Mouse (Mus musculus) inflammation-experienced regulatory T-cells, adult 6 months (primary cell): ENCODE measurements around the gene Ccdc9b. TPM values are rescaled to one million over a fixed set of nuclear protein-coding genes. Genes with fewer than 3 reads are reported as not detected.

Experiments
- ATAC-seq: one replicate; pipeline ENCODE4 v1.8.0; 2017
- polyA plus RNA-seq, 3 experiments: library from polyadenylated mRNA; unstranded; fragments of 100-300 nt; shearing (Covaris generic); gene quantifications; one replicate each; pipeline ENCODE4 v1.2.1; 2017

Ccdc9b gene
- polyA plus RNA-seq, 3 experiments from 2014 or later, result 0.16 to 0.30 TPM; not detected in 1

DNA sequence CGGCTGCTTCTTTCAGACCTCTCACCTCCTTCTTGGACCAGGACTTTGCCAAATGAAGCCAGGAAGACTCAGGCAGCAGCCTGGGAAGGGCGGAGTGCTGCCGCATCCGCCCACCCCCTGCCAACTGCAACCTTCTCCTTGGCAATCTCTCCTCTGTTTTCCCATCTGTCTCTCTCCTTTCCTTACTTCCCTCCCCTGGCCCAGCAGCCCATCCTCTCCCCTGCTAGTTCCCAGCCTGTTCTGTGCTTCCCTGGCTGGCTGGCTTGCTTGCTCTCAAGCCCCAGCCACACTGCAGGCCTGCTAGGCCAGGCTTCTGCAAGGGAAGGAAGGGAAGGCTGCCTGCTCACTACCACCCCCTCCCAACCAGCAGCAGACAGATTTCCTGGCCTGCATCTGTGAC, 13.4 kb upstream of the Ccdc9b start:
- ATAC-seq, result no peak

DNA sequence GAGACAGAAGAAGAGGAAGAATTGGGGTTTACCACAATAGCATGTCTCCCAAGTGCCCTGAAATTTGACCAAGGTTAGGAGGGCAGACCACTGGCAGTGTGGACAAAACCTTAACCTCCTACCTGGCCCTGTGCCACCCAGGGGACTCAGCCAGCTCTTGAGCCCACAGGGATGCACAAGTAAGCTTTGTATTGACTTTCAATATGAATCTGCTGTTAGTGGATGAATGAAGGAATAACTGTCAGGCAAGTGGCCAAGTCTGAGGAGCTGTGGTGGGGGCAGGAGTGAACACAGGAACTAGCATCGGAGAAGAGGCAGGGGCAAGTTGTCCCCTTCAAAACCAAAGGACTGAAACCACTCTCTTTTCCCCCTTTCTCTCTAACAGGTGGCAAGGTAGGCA, 12.9 kb upstream of the Ccdc9b start:
- ATAC-seq, result no peak

DNA sequence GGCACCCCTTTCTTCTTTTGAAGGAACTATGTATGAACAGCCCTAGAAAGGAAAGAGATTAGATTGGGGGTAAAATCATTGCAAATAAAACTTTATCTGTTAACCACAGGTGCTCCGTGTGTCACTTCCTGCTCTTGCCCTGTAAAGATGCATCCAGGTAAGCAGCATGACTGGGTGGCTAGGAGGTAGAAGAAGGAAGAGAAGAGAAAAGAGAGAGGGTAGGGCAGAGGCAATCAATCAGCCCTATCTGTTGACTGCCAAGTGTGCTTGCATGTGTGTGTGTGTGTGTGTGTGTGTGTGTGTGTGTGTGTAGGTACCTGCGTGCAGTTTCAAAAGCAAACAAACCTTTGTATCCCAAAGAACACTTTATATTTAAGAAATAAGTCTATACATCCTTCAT, 12.1 kb upstream of the Ccdc9b start:
- ATAC-seq, result no peak

DNA sequence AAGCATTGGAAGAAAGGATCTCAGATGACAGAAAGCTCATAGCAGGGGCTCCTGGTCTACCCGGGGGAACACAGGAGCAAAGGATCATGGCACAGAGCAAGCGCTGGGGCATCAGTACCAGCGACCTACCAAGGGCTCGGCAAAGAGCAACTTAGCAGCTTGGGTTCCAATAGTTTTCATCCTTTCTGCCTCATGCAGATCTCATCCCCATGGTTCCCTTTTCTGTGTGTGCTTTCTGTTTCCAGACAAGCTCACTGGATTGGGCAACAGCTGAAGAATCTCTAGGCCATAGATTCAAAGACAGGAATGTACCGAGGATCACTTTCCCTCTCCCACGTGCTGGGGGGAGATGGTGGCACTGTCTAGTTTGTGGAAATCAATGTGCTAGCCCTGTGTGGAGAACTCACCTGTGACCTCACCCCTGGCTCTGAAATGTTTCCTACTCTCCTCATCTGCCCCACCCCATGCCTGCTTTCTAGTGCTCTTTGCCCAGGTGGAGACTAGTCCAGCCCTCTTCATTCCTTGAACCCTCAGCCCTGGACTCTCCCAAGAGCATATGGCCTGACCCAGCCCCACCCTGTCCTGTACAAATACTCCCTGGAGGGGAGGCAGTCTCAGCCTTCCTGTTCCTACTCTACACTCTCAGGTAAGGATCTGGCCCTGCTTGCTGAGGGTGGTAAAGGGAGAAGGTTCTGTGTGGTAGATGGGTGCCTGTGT, 9.9 kb upstream of the Ccdc9b start, which contains the start of gene Phgr1:
TSS of gene Phgr1 (plus strand) at position 612 of the 717 bp plus-strand sequence.
- ATAC-seq, result no peak

DNA sequence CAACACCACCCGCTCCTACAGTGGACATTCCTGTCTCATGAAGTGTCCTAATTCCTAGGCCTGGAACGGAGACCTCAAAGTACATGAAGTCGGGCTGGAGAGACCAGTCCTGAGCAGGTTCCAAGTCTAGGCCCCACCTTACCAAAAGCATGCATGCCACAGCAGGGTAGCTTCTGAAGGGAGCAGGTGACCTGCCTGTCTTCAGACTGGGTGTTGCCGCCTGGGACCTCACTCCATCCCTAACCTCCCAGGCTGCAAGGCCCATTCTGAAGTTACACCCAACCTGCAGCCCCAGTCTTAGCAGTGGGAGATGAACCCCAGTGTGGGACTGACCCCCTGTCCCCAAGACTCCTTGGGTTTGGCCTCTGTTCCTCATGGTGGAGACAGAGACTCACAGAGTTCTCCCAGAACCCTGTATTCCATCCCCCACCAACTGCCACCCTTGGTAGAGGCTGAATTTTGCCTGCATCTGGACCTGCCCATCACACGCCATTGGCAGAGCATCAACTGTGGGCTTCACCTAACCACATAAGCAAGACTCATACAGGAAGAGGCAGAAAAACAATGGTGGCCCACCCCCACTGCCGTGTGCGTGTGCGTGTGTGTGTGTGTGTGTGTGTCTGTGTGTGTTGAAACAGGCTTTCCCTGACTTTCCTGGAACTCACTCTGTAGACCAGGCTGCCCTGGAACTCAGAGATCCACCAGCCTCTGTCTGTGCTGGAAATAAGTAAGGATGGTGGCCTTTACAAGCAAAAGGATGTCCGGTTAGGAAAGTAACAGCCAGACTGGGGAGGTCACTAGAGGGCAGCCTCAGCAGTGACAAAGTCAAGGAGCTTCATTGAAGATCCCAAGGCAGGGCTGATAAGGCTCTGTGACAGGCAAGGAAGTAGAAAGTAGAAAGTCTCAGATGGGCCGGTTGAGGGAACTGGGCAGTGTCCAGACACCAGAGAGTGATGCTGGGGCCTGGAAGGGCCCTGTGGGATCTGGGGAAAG, 3.9 kb upstream of the Ccdc9b start:
- ATAC-seq, result no peak

DNA sequence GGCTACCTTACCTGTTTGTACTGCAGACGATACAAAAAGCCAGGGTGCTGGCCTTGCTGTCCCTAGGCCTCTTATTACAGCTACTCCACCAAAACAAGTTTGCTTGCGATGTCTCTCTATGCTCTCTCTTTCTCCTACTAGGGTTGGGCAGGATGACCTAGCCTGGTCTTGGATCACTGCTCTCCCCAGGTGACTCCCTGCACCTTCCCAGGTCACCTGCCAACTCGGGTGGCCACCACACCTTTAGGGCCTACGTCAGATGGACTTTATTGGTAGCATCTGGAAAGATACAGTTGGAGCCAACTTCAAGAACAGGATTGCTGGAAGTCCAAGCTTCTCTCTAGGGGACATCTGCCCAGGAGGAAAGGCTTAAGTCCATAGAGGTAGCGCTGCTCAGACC, 2.4 kb upstream of the Ccdc9b start:
- ATAC-seq, result no peak

DNA sequence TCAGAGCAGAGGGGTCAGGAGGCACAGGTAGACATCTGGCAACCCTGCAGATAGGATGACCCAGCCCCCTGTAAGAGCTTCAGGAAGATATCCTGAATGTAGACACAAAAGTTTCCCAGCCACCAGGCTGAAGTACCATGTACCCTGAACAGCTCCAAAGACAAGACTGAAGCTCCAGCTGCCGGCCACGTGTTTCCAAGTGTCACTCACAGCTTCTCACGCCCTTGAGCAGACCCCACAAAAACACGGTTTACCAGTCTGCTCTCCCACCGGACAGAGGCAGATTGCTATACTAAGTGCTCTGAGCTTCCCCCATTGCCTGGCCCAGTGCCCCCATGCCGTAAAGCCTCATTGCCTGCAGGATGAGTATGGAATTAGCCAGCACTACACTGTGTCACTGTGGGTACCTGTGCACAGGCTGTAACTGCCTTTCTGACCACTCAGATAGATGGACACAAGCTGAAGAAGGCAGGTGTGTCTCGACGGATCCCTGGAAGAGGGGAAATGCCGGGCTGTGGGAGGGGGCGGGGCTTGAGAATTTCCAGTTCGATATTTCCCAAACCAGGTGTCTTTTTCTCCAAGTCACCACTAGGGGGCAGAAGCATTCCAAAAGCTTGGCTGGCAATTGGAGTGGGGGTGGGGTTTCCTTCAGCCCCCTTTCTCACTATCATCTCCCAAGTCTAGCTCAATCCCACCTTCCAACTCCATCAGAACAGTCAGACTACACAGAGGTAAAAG, 1.8 kb upstream of the Ccdc9b start:
- no peak for ATAC-seq

DNA sequence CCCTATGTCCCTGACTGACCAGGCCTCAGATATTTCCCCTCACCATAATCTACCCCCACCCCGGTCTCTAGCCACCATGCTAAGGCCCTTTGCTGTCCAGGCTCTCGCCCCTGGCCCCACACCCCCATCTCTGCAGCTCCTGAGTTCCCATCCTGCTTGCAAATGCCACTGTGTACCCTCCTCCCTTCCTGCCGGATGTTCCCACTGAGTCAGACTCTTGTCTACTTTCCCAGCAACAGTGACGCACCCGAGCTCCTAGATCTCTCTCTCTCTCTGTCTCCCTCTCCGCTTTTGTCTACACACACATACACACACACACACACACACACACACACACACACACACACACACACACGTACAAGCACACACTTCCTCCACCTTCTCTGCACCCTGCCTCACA, 1.0 kb upstream of the Ccdc9b start:
- ATAC-seq, result no peak

DNA sequence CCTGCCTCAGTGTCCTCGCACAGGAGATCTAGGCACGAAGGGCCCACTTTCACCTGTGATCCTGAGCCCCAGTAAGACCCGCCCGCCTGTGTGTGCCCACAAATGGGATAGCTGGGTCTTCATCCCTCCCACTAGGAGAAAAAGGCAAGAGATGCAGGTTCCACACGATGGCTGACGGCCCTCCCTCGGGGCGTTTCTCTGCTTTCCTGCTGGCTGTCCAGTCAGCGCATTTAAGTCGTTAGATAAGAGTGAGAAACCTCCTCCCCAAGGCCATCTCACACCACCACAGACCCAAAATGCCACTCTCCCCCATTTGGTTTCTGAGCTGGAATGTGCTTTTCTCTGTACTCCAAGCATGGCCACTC, 305 bp upstream of the Ccdc9b start:
- ATAC-seq, result no peak

DNA sequence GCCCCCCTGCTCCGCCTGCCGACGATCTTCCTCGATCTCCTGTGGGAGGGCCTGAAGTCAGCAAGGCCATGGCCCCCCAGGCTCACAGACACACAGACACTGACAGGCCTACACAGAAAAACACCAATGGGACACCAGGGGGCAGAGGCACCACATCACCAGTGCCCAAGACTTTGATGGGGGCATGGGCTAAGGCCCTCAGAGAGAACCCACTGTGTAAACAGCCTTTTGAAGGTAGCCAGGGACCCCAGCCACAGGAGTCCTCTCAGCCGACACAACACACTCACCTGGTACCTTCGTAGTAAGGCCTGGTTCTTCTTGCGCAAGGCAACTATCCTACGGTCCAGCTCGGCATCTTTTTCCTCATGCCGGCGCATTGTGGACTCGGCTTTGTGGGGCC, 1.1 kb downstream of the Ccdc9b start:
- no peak for ATAC-seq

DNA sequence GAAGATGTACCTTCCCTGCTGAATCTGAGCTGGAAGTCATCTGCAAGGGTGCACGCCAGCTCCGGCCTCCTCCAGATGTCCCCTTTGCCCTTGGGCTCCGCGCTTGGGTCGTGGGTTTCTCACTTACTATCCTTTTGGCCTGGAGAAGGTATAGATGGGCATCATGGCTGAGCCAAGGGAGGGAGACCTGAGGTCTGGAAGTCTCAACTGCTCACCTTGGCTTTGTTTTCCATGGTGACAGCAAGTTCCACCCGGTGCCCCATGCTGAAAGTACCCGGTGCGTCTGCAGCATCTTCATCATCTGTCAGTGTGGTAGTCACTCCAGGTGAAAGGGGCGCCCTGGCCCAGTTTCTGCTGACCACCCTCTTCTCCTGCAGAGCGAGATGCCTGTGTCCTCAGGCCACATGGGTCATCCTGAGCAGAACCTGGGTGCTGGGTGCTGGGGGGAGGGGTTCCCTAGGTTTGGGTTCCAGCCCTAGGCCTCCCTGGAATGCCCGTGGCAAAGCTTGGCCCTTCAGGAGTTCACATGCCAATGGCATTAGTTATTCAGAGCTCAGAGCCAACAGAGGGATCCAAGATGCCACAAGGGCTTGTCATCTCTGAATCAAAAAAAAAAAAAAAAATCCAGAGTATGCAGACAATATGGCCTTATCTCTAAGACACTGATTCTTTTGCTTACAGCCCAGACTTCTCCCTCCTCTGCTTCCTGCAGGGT, 2.0 kb downstream of the Ccdc9b start:
- no peak for ATAC-seq

DNA sequence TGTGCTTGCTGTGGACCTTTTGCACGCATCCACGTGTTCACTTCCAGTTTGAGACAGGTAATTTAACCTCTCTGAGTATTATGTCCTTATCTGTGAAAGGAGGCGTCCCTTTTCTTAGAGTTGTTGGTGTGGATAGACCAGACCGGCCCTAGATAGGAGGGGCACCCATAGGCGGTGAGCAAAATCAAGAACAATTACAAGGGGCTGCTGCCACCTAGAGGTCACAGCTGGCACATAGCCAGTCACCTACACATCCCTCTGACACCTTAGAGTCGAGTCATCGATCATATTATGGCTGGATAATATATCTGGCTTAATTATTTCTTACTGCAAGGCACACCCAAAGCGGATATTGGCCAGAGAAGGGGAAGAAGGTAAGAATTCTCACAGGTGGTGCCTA, 2.6 kb downstream of the Ccdc9b start:
- ATAC-seq, result peak; percentile 90

DNA sequence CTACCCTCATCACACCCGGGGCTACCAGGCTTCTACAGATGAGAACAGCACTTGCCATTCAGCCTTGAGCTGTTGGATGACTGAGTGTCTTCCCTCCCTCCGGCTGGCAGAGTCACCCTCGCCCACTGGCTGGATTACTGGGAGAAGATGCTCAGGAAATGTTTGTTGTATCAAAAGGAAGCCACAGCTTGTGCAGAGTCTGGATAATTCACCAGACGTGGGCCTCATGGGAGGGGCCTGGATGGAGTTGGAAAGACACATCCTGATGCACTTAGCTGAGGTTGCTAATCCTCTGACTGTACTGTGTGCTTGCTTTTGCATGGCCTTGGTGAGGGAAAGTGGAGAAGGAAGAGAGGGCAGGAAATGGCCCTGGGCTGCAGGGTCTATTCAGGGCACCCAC, 6.4 kb downstream of the Ccdc9b start:
- ATAC-seq, result no peak

DNA sequence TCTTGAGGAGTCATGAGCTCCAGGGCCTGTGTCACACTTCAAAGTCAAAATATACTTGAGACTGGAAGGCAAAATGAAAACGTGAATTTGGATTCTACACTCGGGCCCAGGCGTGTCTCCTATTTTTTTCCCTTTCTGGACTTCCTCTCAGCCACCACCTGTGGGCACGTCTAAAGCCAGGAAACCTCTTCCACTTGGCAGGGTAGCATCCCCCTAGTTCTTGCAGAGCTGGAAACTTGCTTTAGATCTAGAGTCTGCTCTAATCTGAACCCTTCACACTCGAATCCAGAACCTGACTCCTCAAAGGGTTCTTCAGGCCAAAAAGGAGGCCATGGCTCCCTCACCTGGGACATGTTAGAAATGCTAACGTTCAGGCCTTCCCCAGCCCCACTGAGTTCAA, 7.1 kb downstream of the Ccdc9b start:
- no peak for ATAC-seq

DNA sequence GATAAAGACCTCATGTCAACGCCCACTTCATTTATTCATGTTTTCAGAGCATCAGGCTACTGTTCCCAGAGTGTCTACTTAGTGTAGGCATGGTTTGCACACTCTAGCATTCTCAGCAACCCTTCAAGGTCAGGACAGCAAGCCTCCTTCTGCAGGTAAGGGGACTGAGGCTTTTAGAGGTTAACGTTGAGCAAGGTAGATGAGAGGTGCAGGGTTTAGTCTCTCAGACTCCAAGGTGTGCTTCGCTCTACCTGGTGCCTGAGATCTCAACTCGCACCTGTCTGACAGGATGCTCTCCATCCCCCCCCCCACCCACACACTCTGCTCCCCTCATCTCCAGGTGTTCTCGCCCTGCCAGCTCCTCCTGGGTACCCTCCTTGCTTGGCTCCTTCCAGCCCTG, 8.3 kb downstream of the Ccdc9b start:
- ATAC-seq, result no peak

DNA sequence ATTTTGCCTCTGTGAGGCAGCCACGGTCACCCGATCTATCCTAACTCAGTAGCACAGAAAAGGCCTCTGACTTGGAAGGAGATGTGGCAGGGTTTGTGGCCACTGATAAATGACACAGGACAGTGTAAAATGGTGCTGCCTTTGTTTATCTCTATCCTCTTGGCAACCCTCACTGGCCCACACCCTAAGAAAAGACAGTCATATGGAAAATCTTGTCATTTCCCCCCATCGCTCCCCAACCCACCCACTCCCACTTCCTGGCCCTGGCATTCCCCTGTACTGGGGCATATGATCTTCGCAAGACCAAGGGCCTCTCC, 9.7 kb downstream of the Ccdc9b start:
- ATAC-seq, result no peak

DNA sequence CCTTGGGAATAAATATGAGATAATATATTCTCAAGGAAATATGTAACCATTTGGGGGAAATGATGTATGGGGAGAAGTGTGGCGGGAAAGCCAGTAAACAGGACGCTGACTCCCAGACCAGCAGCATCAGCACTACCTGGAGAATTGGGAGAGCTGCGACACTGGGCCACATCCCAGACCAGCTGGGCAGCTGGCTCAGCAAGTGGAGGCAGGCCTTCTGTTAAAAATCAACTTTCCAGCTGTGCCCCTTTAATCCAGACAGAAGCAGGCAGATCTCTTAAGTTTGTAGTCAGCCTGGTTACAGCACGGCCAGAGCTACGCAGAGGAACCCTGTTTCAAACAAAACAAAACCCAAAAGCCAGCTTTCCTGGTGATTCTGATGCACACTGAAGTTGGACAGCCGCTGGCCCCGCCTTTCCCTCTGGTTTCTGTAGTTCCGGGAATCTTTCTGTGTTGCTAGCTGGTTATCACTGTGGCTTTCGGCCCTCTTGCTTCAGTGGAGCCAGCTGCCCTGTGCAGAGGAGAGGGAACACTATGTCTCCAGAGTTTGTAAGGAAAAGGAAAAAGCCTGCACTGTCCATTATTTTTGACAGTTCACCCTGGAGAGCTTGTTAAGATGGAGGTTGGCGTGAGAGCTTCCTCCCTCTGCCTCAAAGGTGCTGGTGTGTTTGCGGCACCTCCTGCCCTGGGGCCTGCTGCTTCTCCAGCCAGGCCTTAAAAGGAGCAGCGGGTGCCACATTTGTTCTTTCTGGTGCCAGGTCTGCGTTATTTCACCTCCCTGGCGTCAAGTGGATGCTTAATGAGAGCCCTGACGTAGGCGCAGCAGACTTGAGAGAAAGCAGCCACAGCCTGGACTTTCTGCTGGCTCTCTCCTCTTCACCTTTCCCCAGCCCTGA, 10.3 kb downstream of the Ccdc9b start:
- no peak for ATAC-seq

DNA sequence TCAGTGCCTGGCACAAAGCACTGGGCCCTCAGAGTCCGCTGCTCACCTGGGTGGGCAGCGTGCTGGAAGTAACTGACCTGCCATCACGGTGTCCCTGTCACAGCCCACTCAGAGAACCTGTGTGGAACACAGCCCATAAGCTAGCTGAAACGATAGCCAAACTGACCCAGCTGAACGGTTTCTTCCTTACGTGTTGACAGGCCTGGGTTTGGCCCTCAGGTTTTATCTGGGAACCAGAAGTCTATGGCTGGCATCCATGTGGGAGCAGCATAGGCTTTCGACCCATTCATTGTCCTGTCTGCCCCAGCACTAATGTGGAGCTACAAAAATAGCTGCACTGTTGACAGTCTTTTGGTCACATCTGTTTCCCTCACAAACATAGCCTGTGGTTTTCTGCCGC, 12.0 kb downstream of the Ccdc9b start:
- no peak for ATAC-seq

DNA sequence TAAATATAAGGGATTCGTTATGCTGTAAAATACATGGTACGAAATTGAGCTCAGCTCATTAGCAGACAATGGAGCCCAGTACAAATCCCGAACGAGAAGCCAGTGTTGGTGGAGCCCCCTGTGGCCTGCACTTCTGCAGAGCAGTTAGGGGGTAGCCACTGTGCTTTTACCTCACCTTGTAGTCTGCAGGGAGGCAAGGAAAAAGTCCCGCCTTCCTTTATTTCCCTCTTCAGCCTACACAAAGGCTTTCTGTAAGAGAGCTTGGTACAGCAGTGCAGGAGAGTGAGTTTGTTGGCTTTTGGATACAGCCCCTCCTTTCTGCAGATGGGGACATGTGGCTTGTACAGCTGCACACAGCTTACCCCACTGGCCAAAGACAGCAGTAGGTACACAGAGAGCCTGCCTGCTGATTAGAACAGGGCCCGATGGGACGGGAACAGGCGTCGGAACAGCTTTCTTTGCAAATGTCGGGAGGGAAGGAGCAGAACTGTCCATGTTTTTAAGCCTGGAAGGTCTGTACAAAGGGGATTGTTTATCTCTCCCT, 13.0 kb downstream of the Ccdc9b start:
- ATAC-seq, result no peak

DNA sequence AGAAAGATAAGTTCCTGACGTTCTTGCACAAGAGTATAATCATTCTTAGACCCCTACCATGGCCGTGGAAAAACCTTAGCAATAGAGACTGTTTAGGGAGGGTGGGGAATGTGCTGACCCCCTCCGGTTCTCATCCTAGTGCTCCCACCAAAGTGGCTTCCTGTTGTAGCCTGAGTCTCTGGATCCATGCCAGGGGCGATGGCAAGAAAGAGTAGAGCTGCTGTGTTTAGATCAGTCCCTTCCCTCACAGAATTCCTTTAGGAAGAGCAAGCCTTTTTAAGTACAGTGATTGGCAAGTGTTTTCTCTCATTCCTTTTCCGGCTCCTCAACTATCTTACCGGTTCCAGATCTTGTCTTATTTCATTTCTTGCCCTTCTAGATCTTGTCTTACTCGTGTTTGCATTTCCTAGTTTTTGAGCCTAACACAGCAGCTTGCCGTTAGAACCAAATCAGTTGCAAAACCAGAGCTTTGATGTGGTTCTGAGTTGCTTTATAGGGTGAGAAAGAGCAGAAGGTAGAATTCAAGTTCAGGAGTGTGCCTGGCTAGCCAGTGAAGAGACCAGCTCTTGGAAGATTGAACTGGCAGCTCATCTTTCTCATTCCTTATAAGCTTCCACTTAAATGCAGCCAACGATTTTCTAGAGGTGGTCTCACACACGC, 15.0 kb downstream of the Ccdc9b start:
- no peak for ATAC-seq
